10 mouse cellular contexts compared by ENCODE assay signal in genomic region chr10:117515777-117516501, GRCm38 (mm10).
A peak's percentile ranks its signal among the peaks of the same experiment; 100 is the strongest.
DNase-seq lines count a peak whose midpoint lies in the region; ATAC-seq and TF ChIP-seq lines count a peak whose summit lies in the region.
"Had no signal": no experiment of that assay in that cellular context is flagged by ENCODE, and none has a peak within 500 bp of the region (broad histone marks: within the 10 kb centered on the region; RNA-seq: fewer than 3 reads in every experiment).

No protein-coding gene starts in this region.

- H3K4me2 ChIP-seq in forebrain, embryonic 12.5 days = no peak overlapping the region
- H3K4me2 ChIP-seq in midbrain, embryonic 13.5 days (replicated peaks) = no peak overlapping the region
- H3K4me2 ChIP-seq: heart, embryonic 15.5 days had no signal

- H3K4me3 ChIP-seq in spleen, adult 2 months (ENCODE audit: extremely low read depth, insufficient read depth, insufficient read length) = no peak overlapping the region
- no peak overlapping the region for H3K4me3 ChIP-seq in forebrain, embryonic 12.5 days (replicated peaks)
- H3K4me3 ChIP-seq in midbrain, embryonic 13.5 days (replicated peaks) = no peak overlapping the region
- H3K4me3 ChIP-seq: heart, embryonic 15.5 days had no signal

- TF ChIP-seq POLR2A in spleen, adult 2 months (IDR thresholded peaks at IDR 0.05; ENCODE audit: low read depth, low read length) = no peak

- H3K4me1 ChIP-seq in spleen, adult 2 months (ENCODE audit: control insufficient read depth, insufficient read depth, insufficient read length) = no peaks in the 10 kb centered on the region
- peaks cover 4% of the 10 kb centered on the region; the same call in 1 of the 2 replicates for H3K4me1 ChIP-seq in forebrain, embryonic 12.5 days
- H3K4me1 ChIP-seq in midbrain, embryonic 13.5 days (replicated peaks) = no peaks in the 10 kb centered on the region
- H3K4me1 ChIP-seq: heart, embryonic 15.5 days had no signal

- peak; percentile 4 for DNase-seq in cerebellum, adult 9-10 months
- no peak for DNase-seq in cerebellum, adult 9-11 months
- DNase-seq in spleen, adult 2 months (ENCODE audit: low read depth in 1 of 2, low spot score in 2 of 2) = peak; percentile 29 to 34
- DNase-seq in spleen, adult 18-20 months = no peak
- peak; percentile 31 to 59 for DNase-seq in kidney, postnatal 36 days
- DNase-seq in spleen, postnatal 4 days (ENCODE audit: low spot score in 2 of 2) = no peak

- TF ChIP-seq CTCF in spleen, adult 2 months (IDR thresholded peaks at IDR 0.05; ENCODE audit: extremely low read depth, insufficient read depth, insufficient read length, insufficient replicate concordance) = peak; percentile 46; the same call in 1 of the 2 replicates

- no peak overlapping the region for H3K27ac ChIP-seq in spleen, adult 2 months (ENCODE audit: insufficient read depth, low read length)
- no peak overlapping the region for H3K27ac ChIP-seq in forebrain, embryonic 12.5 days
- no peak overlapping the region for H3K27ac ChIP-seq in midbrain, embryonic 13.5 days
- H3K27ac ChIP-seq: heart, embryonic 15.5 days had no signal

- ATAC-seq in forebrain, embryonic 12.5 days (ENCODE audit: low FRiP score) = peak; percentile 49
- ATAC-seq in midbrain, embryonic 13.5 days = peak; percentile 37; the same call in 1 of the 2 replicates

- no peaks in the 10 kb centered on the region for H3K9me3 ChIP-seq in forebrain, embryonic 12.5 days
- no peaks in the 10 kb centered on the region; the same call in 1 of the 2 replicates for H3K9me3 ChIP-seq in midbrain, embryonic 13.5 days
- H3K9me3 ChIP-seq: G1E; heart, embryonic 15.5 days had no signal

- WGBS in spleen, adult 2 months = 63% methylated on average over 10 of the region's 10 CpGs
- WGBS in forebrain, embryonic 12.5 days = 67% methylated on average over 10 of the region's 10 CpGs
- WGBS in midbrain, embryonic 13.5 days = 58% methylated on average over 10 of the region's 10 CpGs

- no peaks in the 10 kb centered on the region for H3K27me3 ChIP-seq in spleen, adult 2 months (ENCODE audit: control insufficient read depth, insufficient read depth, low read length)
- no peaks in the 10 kb centered on the region for H3K27me3 ChIP-seq in forebrain, embryonic 12.5 days
- H3K27me3 ChIP-seq in midbrain, embryonic 13.5 days = peaks cover 4% of the 10 kb centered on the region; the same call in 1 of the 2 replicates
- H3K27me3 ChIP-seq: heart, embryonic 15.5 days had no signal

- H3K9ac ChIP-seq in forebrain, embryonic 12.5 days = no peak overlapping the region
- H3K9ac ChIP-seq in midbrain, embryonic 13.5 days (replicated peaks) = no peak overlapping the region
- H3K9ac ChIP-seq: heart, embryonic 15.5 days had no signal

- no peaks in the 10 kb centered on the region for H3K36me3 ChIP-seq in spleen, adult 2 months (ENCODE audit: control insufficient read depth, insufficient read depth, low read length)
- no peaks in the 10 kb centered on the region for H3K36me3 ChIP-seq in forebrain, embryonic 12.5 days (replicated peaks)
- no peaks in the 10 kb centered on the region for H3K36me3 ChIP-seq in midbrain, embryonic 13.5 days
- H3K36me3 ChIP-seq: G1E; heart, embryonic 15.5 days had no signal

Comparison
In these comparisons a context has a peak if more than half of its experiments do, and no peak if none do; other contexts are left out.
1. DNase-seq: peak in cerebellum, adult 9-10 months (single experiment), spleen, adult 2 months (2 of 2) and kidney, postnatal 36 days (2 of 2); none in cerebellum, adult 9-11 months (single experiment), spleen, adult 18-20 months (0 of 2) and spleen, postnatal 4 days (0 of 2).